Mouse (Mus musculus): Measurements from ENCODE around the gene Plxna1.
A peak's percentile ranks its signal among the peaks of the same experiment; 100 is the strongest.

The Plxna1 gene

GRCm38 (mm10) chr6:89333964-89334702 lies 28.3 kb downstream of the Plxna1 start:
- DNase-seq (ENCODE audit: low read depth, low spot score) = no peak

- no peak for DNase-seq (ENCODE audit: low read depth, low spot score)
Observed at GRCm38 (mm10) chr6:89330957-89331356, 31.5 kb downstream of the Plxna1 start.

DNA sequence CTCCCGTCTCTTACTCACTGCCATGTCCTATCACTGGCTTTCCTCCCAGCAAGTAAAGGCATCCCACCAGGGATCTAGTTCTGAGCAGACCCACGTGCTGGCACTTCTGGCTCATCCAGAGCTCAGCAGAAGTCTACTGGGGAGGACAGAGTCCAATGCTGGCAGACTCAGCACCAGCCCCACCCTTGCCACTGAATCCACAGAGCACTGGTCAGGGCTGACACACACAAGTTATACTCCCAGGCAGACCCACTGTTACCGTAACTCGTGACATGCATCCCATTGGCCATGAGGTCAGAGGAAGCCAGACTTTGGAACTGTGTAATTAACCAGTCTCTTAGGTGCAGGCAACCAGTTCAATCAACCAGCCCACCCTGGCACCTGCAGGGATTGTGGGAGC lies 33.8 kb downstream of the Plxna1 start:
- DNase-seq (ENCODE audit: low read depth, low spot score) = no peak

DNA sequence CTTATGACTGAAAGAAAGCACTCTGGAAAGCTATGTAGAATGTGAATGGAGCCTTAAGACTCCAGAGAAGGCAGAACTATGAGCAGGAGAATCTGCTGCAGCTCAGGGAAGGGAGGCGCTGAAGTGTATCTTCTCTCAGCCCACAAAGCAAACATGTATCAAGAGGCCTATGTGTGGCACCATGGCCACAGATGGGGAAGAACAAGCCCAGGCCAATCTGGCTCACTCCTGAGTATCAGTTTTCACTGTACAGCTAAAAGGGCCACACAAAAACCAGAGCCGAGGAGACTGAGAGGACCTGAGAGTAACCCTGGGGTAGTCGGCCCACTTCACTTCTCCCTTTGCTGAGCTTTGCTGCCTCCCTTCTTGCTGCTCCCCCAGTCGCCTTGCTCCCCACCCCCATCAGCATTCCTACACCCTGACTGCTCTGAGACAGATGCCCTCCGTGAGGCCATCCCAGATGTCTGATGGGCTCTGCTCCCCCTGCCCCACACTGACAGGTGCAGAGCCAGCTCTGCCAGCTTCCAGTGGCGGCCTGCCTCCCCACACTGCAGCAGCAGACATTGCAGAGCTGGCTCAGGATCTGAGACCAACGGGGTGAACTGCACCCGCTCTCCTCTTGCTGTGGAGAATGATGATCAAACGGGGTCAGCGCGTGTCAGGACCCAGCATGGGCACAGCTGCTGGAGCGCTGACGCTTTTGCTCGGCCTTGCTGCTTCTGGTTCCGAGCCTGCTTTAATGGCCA lies 34.5 kb downstream of the Plxna1 start:
- no peak for DNase-seq (ENCODE audit: low read depth, low spot score)

DNA sequence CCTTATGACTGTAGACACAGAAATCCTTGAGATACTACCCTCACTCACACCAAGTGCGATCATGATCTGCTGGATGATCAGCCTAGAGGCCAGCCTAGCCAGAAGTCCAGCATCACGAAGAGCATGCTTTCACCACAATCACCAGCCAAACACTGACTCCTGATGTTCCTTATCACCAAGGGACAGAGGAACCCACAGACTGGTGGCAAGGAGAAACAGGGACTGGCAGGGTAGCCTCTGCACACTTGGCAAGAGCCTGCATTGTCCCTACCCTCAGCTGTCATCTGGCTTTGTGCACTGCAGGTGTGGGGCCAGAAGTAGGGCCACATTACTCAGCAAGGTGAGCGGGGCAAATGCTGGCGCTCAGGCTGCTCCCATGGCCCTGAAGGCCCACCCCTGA lies 37.6 kb downstream of the Plxna1 start:
- no peak for DNase-seq (ENCODE audit: low read depth, low spot score)

- no peak for DNase-seq (ENCODE audit: low read depth, low spot score)
Observed at GRCm38 (mm10) chr6:89315263-89315662, 47.2 kb downstream of the Plxna1 start.

- DNase-seq (ENCODE audit: low read depth, low spot score) = no peak
Observed at GRCm38 (mm10) chr6:89311518-89311917, 50.9 kb downstream of the Plxna1 start.

- no peak for DNase-seq (ENCODE audit: low read depth, low spot score)
Observed at GRCm38 (mm10) chr6:89310236-89310635, 52.2 kb downstream of the Plxna1 start.

DNA sequence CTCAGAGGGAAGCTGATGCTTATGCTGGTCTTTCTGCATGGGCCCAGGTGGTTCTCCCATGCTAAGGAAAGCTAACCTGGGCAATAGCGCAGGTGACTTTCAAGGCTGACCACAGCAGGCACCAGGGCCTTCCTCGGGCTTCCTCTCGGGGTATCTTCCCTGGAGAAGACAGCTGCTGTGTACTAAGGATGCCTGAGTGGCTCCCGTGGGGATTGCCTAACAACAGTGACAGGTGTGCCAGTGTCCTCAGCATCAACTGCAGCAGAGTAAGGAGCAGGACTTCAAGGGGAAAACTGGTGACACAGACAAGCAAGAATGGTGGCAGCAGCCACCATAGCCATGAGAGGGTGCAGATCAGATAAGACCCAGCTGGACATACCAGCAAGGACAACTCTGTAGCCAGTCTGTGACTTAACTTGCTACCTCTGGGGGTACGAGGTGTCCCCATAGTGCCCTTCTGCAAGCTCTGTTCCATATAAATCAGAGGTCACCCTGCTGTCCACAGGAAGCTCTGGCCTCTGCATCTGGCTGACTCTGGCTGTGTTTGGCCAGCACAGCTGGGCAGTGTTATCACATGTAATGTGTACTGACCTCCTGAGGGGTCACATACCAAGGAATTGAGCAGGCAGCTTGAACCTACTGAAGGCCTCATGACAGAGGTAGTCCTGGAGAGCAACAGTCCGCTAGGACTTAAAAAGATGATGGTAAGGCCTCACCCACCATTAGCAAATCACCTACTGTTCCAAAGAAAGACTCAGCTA lies 54.0 kb downstream of the Plxna1 start:
- no peak for DNase-seq (ENCODE audit: low read depth, low spot score)

GRCm38 (mm10) chr6:89304375-89305058 lies 57.9 kb downstream of the Plxna1 start:
- DNase-seq (ENCODE audit: low read depth, low spot score) = no peak

GRCm38 (mm10) chr6:89299818-89300217 lies 62.6 kb downstream of the Plxna1 start:
- no peak for DNase-seq (ENCODE audit: low read depth, low spot score)

DNA sequence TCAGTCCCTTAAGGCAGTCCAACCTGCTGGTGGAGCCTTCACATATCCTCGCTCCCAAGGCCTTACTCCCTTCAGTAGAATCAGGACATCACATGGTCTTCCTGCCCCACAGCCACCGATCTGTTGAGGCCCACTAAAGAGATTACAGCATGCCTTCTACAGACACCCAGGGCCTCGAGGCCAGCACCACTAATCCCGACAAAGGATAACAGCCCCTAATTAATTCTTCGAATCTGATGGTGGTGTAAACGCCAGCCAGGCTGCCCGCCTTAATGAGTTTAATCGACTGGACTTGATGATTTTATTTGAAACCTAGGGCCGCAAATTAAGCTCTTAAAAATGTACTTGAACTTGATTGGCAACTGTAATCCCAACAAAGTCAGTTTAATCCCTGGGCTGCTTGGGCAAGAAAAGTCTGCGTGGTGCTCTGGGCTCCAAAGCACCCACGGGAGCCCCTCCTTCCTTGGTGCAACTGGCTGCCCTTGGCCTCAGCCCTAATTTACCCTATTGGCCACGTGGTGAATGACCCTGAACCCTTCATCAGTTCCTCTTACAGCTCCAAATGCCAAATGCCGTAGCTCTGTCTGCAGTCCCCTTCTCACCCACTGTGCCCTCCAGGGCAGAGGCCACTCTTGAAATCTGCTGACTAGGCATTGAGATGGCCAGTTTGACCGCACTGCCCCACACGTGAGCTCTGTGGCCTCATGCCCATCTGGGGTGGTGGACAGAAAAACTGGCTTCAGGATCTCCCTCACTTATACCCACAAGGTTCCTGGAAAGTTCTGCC lies 65.3 kb downstream of the Plxna1 start:
- peak; percentile 61 for DNase-seq (ENCODE audit: low read depth, low spot score)

DNA sequence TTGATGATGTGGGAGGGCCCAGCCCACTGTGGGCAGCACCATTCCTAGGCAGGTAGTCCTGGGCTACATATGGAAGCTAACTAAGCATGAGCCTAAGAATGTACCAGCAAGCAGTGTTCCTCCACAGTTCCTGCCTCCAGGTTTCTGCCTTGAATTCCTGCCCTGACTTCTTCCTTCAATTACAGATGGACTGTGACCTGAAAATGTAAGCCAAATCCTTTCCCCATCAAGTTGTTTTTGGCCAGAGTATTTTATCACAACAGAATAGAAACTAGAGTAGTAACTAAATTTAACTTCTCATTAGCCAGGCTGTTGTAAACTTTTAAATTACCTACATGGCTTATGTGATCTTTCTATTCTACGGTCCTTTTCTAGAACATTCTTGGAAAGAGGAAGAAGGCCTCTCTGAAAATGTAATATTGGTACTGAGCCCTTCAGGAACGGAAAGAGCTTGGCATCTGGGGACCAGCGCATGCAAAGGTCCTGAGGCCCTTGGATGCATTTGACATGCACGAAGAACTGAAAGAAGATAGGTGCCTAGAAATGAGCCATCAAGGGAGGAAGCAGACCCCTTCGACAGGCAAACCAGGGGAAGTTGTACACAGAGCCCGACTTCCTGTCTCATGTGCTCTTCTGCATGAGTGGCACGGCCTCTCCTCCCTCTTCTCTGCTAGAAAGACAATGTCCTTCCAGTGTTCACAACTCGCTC lies 66.3 kb downstream of the Plxna1 start:
- DNase-seq (ENCODE audit: low read depth, low spot score) = no peak

- no peak for DNase-seq (ENCODE audit: low read depth, low spot score)
Observed at GRCm38 (mm10) chr6:89294621-89295020, 67.8 kb downstream of the Plxna1 start.

GRCm38 (mm10) chr6:89291494-89291893 lies 70.9 kb downstream of the Plxna1 start:
- no peak for DNase-seq (ENCODE audit: low read depth, low spot score)

GRCm38 (mm10) chr6:89288156-89288555 lies 74.3 kb downstream of the Plxna1 start:
- DNase-seq (ENCODE audit: low read depth, low spot score) = no peak

DNA sequence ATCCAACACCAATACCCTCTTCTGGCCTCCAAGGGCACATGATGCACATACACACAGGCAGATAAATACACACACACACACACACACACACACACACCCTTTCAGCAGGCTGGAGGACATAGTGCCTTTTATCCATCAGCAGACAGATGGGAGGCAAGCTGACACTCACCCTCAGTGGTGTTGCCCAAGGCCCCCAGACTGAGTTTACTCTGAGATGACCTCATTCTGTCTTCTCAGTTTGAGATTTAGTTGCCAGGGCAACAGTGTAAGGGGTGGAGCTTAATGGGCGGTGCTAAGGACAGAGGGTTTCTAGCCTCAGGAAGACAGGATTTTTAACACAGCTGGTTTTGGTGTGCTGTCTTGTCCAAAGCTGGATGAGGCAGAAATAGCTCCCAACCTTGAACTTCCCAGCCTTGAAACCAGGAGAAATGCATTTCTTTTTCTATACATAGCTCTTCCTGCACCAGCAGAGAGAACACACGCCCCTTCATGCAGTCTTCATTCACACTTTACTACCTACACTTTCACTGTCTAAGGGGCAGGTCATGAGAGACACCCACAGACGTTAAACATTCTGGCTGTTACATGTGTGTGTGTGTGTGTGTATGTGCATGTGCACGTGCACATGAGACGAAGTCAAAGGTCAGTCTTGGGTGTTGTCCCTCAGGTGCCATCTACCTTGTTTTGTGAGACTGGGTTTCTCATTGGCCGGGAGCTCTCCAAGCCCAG lies 75.6 kb downstream of the Plxna1 start:
- peak; percentile 85 for DNase-seq (ENCODE audit: low read depth, low spot score)

GRCm38 (mm10) chr6:89286286-89286655 lies 76.1 kb downstream of the Plxna1 start:
- DNase-seq (ENCODE audit: low read depth, low spot score) = no peak

- DNase-seq (ENCODE audit: low read depth, low spot score) = no peak
Observed at GRCm38 (mm10) chr6:89285561-89286285, 76.7 kb downstream of the Plxna1 start.
